Mouse (Mus musculus): ENCODE results near the gene Ptpre. TPM values are rescaled to one million over a fixed set of nuclear protein-coding genes. Genes with fewer than 3 reads are reported as not detected.

Ptpre gene
- polyA plus RNA-seq, 1 experiment from 2014 or later: 2.0 TPM

DNA sequence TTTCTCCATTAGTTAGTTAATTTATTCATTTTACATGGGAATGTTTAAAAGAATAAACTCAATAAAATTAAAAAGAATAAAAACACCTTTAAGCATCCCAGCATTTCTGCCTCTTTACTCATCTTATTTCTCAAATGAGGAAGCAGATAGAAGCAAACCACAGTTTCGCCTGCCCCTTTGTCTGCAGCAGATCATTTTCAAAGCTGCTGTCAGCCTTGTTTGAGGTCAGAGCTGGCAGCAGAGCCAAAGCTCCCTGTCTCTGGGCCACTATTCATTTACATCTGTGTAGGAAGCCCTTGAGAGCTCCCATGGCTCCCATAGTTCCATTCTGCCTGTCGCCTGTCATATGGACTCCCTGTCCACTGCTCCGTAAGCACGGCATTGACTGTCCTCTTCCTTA lies 28.7 kb upstream of the Ptpre start:
- Histone ChIP-seq H3K27ac (ENCODE audit: low read depth, low read length) (no peak overlapping the region), H3K4me1 (ENCODE audit: control insufficient read depth, insufficient read depth, low read length) (no peaks in the 10 kb centered on the region), H3K4me3 (ENCODE audit: low read length) (no peak overlapping the region), H3K4me2 (replicated peaks; ENCODE audit: low read depth, low read length) (no peak overlapping the region), H3K9me3 (ENCODE audit: control insufficient read depth, low read length) (no peaks in the 10 kb centered on the region), H3K27me3 (ENCODE audit: control insufficient read depth, insufficient read depth, low read length) (no peaks in the 10 kb centered on the region), H3K36me3 (ENCODE audit: control insufficient read depth, insufficient read depth, low read length) (no peaks in the 10 kb centered on the region), H3K9ac (ENCODE audit: low read depth, low read length) (no peak overlapping the region)
- no peak for ATAC-seq (ENCODE audit: low FRiP score, low TSS enrichment)
- WGBS: 90% methylated on average over 4 of the region's 4 CpGs

DNA sequence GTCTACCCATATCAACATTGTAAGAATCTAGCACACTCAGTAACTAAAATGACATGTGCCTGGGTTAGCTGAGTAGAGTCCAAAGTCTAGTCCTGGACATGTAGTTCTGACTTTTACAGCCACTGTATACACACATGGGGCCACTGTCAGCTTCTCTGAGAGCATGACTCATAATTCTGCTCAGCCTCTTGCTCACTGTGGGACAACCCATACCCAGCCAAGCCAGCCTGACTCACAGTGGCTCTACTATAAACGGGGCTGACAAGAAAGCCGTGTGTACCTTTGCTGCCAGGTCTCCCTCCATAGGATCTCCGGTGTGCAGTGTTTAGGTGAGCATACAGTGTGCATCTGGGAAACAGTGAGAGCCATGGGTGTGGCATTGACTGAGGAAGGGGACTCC lies 28.0 kb upstream of the Ptpre start:
- WGBS: 90% methylated on average over 3 of the region's 3 CpGs
- Histone ChIP-seq H3K4me3 (ENCODE audit: low read length) (no peak overlapping the region), H3K4me1 (ENCODE audit: control insufficient read depth, insufficient read depth, low read length) (no peaks in the 10 kb centered on the region), H3K9me3 (ENCODE audit: control insufficient read depth, low read length) (no peaks in the 10 kb centered on the region), H3K9ac (ENCODE audit: low read depth, low read length) (no peak overlapping the region), H3K4me2 (replicated peaks; ENCODE audit: low read depth, low read length) (no peak overlapping the region), H3K36me3 (ENCODE audit: control insufficient read depth, insufficient read depth, low read length) (no peaks in the 10 kb centered on the region), H3K27ac (ENCODE audit: low read depth, low read length) (no peak overlapping the region), H3K27me3 (ENCODE audit: control insufficient read depth, insufficient read depth, low read length) (no peaks in the 10 kb centered on the region)
- no peak for ATAC-seq (ENCODE audit: low FRiP score, low TSS enrichment)

GRCm38 (mm10) chr7:135510431-135510830 lies 26.9 kb upstream of the Ptpre start:
- ATAC-seq (ENCODE audit: low FRiP score, low TSS enrichment): no peak
- Histone ChIP-seq H3K9ac (ENCODE audit: low read depth, low read length) (no peak overlapping the region), H3K4me2 (replicated peaks; ENCODE audit: low read depth, low read length) (no peak overlapping the region), H3K9me3 (ENCODE audit: control insufficient read depth, low read length) (no peaks in the 10 kb centered on the region), H3K36me3 (ENCODE audit: control insufficient read depth, insufficient read depth, low read length) (no peaks in the 10 kb centered on the region), H3K4me3 (ENCODE audit: low read length) (no peak overlapping the region), H3K4me1 (ENCODE audit: control insufficient read depth, insufficient read depth, low read length) (no peaks in the 10 kb centered on the region), H3K27me3 (ENCODE audit: control insufficient read depth, insufficient read depth, low read length) (no peaks in the 10 kb centered on the region), H3K27ac (ENCODE audit: low read depth, low read length) (no peak overlapping the region)
- WGBS: 88% methylated on average over 5 of the region's 5 CpGs

GRCm38 (mm10) chr7:135511723-135512122 lies 25.6 kb upstream of the Ptpre start:
- H3K27me3 ChIP-seq (ENCODE audit: control insufficient read depth, insufficient read depth, low read length): no peaks in the 10 kb centered on the region
- no peak for ATAC-seq (ENCODE audit: low FRiP score, low TSS enrichment)
- H3K27ac ChIP-seq (ENCODE audit: low read depth, low read length): no peak overlapping the region
- 92% methylated on average over 3 of the region's 3 CpGs for WGBS
- no peaks in the 10 kb centered on the region for H3K4me1 ChIP-seq (ENCODE audit: control insufficient read depth, insufficient read depth, low read length)
- no peak overlapping the region for H3K4me2 ChIP-seq (replicated peaks; ENCODE audit: low read depth, low read length)
- H3K9ac ChIP-seq (ENCODE audit: low read depth, low read length): no peak overlapping the region
- no peak overlapping the region for H3K4me3 ChIP-seq (ENCODE audit: low read length)
- no peaks in the 10 kb centered on the region for H3K9me3 ChIP-seq (ENCODE audit: control insufficient read depth, low read length)
- no peaks in the 10 kb centered on the region for H3K36me3 ChIP-seq (ENCODE audit: control insufficient read depth, insufficient read depth, low read length)

DNA sequence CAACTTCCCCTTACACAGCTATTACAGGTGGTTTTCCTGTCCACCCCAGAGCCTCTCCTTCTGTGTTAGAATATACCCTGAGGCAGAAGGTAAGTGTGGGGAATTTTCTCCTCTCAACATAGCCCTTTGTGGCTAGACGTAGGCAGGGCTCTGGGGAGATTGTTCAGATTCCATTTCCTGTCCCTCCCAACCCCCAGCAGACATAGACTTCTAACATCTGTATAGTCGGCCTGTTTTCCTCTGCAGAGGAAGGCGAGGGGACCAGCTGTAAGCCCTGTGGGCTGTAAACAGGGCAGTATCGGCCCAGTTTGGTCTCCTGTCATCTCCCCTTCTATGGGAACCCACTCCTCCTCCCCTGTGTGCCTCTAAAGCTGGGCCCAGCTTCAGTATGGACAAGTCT lies 20.1 kb upstream of the Ptpre start:
- Histone ChIP-seq H3K27ac (ENCODE audit: low read depth, low read length) (no peak overlapping the region), H3K4me3 (ENCODE audit: low read length) (no peak overlapping the region), H3K4me2 (replicated peaks; ENCODE audit: low read depth, low read length) (no peak overlapping the region), H3K27me3 (ENCODE audit: control insufficient read depth, insufficient read depth, low read length) (no peaks in the 10 kb centered on the region), H3K9ac (ENCODE audit: low read depth, low read length) (no peak overlapping the region), H3K4me1 (ENCODE audit: control insufficient read depth, insufficient read depth, low read length) (peaks cover 8% of the 10 kb centered on the region; the same call in 1 of the 2 replicates), H3K36me3 (ENCODE audit: control insufficient read depth, insufficient read depth, low read length) (no peaks in the 10 kb centered on the region), H3K9me3 (ENCODE audit: control insufficient read depth, low read length) (no peaks in the 10 kb centered on the region)
- WGBS: 37% methylated on average over 4 of the region's 4 CpGs
- ATAC-seq (ENCODE audit: low FRiP score, low TSS enrichment): no peak

DNA sequence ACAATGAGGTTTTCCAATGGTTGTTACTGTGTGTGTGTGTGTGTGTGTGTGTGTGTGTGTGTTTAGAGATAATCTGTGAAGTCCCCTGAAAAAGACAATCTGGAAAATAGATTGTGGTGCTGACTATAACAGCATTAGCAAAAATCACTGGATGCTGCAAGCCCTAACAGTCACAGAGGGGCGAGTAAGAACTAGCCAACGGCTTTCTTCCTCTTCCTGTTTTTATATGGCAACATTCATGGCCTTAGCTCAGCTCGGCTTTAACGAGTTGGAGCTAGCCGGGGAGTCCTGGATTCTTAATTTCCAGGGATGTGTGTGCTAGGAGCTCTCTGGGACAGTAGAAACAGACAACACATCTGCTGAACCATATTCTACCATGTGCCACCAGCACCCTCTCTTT lies 17.0 kb upstream of the Ptpre start:
- 59% methylated on average over 5 of the region's 5 CpGs for WGBS
- Histone ChIP-seq H3K27me3 (ENCODE audit: control insufficient read depth, insufficient read depth, low read length) (no peaks in the 10 kb centered on the region), H3K4me3 (ENCODE audit: low read length) (no peak overlapping the region), H3K4me2 (replicated peaks; ENCODE audit: low read depth, low read length) (no peak overlapping the region), H3K9ac (ENCODE audit: low read depth, low read length) (no peak overlapping the region), H3K27ac (ENCODE audit: low read depth, low read length) (no peak overlapping the region), H3K36me3 (ENCODE audit: control insufficient read depth, insufficient read depth, low read length) (no peaks in the 10 kb centered on the region), H3K4me1 (ENCODE audit: control insufficient read depth, insufficient read depth, low read length) (peaks cover 16% of the 10 kb centered on the region; the same call in 1 of the 2 replicates), H3K9me3 (ENCODE audit: control insufficient read depth, low read length) (no peaks in the 10 kb centered on the region)
- no peak for ATAC-seq (ENCODE audit: low FRiP score, low TSS enrichment)

- Histone ChIP-seq H3K4me1 (ENCODE audit: control insufficient read depth, insufficient read depth, low read length) (peaks cover 16% of the 10 kb centered on the region; the same call in 1 of the 2 replicates), H3K27ac (ENCODE audit: low read depth, low read length) (no peak overlapping the region), H3K9me3 (ENCODE audit: control insufficient read depth, low read length) (no peaks in the 10 kb centered on the region), H3K9ac (ENCODE audit: low read depth, low read length) (no peak overlapping the region), H3K4me3 (ENCODE audit: low read length) (no peak overlapping the region), H3K27me3 (ENCODE audit: control insufficient read depth, insufficient read depth, low read length) (no peaks in the 10 kb centered on the region), H3K4me2 (replicated peaks; ENCODE audit: low read depth, low read length) (no peak overlapping the region), H3K36me3 (ENCODE audit: control insufficient read depth, insufficient read depth, low read length) (no peaks in the 10 kb centered on the region)
- ATAC-seq (ENCODE audit: low FRiP score, low TSS enrichment): peak; percentile 81; the same call in 1 of the 2 replicates
- 49% methylated on average over 15 of the region's 15 CpGs for WGBS
These were observed 15.3 kb upstream of the Ptpre start for GRCm38 (mm10) chr7:135521755-135522512.

DNA sequence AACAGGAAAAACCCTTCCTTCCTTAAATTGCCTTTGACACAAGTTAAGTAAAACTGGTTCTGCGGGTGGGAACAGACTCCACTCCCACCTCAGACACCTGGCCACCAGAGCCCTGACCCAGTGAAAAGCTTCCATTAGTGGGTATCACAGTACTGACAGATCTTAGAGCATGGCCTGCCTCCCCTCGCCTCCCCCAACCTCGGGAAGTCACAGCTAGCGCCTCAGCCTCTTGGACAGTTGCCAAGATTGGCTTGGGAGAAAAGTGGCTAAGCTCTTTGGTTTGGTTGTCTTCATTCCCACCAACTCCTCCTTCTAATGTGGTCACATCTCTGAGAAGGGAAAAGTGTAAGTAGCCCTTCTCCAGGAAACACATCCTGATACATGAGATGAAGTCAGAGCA lies 13.3 kb upstream of the Ptpre start:
- 0 out of 2 replicates have a peak overlapping the region, but pooled peaks have one; percentile 5 for H3K27ac ChIP-seq (ENCODE audit: low read depth, low read length)
- ATAC-seq (ENCODE audit: low FRiP score, low TSS enrichment): peak; percentile 56

DNA sequence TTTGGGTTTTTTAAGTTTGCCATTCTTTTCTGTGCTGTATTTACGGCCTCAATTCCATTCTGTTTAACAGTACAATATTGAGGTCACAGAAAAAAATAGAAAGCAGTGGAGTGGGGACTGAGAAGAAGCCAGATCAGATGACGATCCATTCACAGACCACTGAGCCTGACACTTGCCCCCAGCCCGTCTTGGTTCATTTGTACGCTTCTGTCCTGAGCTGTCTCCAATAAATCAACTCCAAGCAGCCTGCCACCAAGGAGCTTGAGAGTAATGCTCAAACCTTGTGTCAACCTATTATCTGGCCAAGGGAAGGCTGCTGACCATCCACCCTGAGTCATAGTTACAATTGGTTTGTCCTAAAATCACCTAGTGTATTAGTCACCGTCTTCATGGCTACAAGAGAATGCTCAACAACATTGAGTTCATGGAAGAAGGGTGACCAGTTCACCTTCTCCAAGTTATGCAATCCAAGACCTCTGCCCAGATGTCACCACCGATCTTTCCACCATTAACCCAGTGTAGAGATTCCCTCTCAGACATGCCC lies 12.8 kb upstream of the Ptpre start:
- Histone ChIP-seq H3K9me3 (ENCODE audit: control insufficient read depth, low read length) (no peaks in the 10 kb centered on the region), H3K27me3 (ENCODE audit: control insufficient read depth, insufficient read depth, low read length) (no peaks in the 10 kb centered on the region), H3K36me3 (ENCODE audit: control insufficient read depth, insufficient read depth, low read length) (no peaks in the 10 kb centered on the region), H3K4me2 (replicated peaks; ENCODE audit: low read depth, low read length) (no peak overlapping the region), H3K4me3 (ENCODE audit: low read length) (no peak overlapping the region), H3K4me1 (ENCODE audit: control insufficient read depth, insufficient read depth, low read length) (peaks cover 16% of the 10 kb centered on the region; the same call in 1 of the 2 replicates), H3K9ac (ENCODE audit: low read depth, low read length) (no peak overlapping the region), H3K27ac (ENCODE audit: low read depth, low read length) (no peak overlapping the region)
- WGBS: 35% methylated on average over 6 of the region's 6 CpGs
- peak; percentile 68 for ATAC-seq (ENCODE audit: low FRiP score, low TSS enrichment)

More for the DNA sequence above, 13.3 kb upstream of the Ptpre start:
- H3K4me3 ChIP-seq (ENCODE audit: low read length): no peak overlapping the region
- WGBS: 20% methylated on average over 4 of the region's 4 CpGs
- no peak overlapping the region for H3K9ac ChIP-seq (ENCODE audit: low read depth, low read length)
- no peaks in the 10 kb centered on the region for H3K9me3 ChIP-seq (ENCODE audit: control insufficient read depth, low read length)
- no peaks in the 10 kb centered on the region for H3K36me3 ChIP-seq (ENCODE audit: control insufficient read depth, insufficient read depth, low read length)
- H3K4me2 ChIP-seq (replicated peaks; ENCODE audit: low read depth, low read length): no peak overlapping the region
- H3K27me3 ChIP-seq (ENCODE audit: control insufficient read depth, insufficient read depth, low read length): no peaks in the 10 kb centered on the region
- peaks cover 16% of the 10 kb centered on the region; the same call in 1 of the 2 replicates for H3K4me1 ChIP-seq (ENCODE audit: control insufficient read depth, insufficient read depth, low read length)
